Mouse (Mus musculus) neutrophil, adult 5-6 weeks (primary cell): ENCODE data around the gene Tuba1a. TPM values are rescaled to one million over a fixed set of nuclear protein-coding genes. Genes with fewer than 3 reads are reported as not detected.
A peak's percentile ranks its signal among the peaks of the same experiment; 100 is the strongest.
"Not testable (repeated sequence)": the region's sequence is repeated elsewhere in the genome, so short reads cannot be mapped to it uniquely, and the experiment has no call there.

Experiments
- ATAC-seq: fragments of 151-379, 151-347 bp; 2 replicates; pipeline ENCODE4 v1.8.0; 2017; ENCODE audit warnings: mild to moderate bottlenecking, moderate TSS enrichment; ENCODE audit not compliant: insufficient number of reproducible peaks, poor library complexity, low FRiP score, severe bottlenecking; ENCODE audit errors: extremely low read depth
- total RNA-seq: library from RNA; stranded (forward); fragments of 200-1000 nt; gene quantifications from 2 replicates; pipeline ENCODE4 v1.2.3, GENCODE M21; 2017

Tuba1a gene
- total RNA-seq, 1 experiment from 2014 or later: 92.1 TPM

DNA sequence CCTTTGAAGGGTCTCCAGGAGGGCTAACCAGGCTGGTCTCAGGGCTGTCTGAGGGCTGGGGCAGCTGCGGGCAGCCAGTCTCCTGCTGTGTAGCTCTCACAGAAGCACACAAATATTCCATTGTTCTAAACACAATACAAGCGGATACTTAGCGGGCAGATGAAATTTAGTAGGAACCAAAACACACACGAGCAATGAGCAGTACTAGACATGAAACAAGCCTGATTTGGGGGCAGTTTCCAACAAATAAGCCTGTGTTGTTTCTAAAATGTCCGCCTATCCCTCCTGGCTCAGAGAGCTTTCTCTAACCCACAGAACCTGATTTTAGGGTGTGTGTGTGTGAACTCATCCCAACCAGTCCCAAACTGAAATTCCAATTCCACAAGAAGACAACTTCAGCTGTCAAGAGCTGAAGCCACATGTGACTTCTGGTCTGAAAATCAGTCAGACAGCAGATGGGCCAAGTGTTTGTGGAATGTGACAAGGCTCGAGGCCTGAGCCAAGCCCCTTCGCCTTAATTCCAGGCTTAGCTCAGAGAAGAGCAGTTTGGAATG, 33.7 kb upstream of the Tuba1a start:
- no peak for ATAC-seq

DNA sequence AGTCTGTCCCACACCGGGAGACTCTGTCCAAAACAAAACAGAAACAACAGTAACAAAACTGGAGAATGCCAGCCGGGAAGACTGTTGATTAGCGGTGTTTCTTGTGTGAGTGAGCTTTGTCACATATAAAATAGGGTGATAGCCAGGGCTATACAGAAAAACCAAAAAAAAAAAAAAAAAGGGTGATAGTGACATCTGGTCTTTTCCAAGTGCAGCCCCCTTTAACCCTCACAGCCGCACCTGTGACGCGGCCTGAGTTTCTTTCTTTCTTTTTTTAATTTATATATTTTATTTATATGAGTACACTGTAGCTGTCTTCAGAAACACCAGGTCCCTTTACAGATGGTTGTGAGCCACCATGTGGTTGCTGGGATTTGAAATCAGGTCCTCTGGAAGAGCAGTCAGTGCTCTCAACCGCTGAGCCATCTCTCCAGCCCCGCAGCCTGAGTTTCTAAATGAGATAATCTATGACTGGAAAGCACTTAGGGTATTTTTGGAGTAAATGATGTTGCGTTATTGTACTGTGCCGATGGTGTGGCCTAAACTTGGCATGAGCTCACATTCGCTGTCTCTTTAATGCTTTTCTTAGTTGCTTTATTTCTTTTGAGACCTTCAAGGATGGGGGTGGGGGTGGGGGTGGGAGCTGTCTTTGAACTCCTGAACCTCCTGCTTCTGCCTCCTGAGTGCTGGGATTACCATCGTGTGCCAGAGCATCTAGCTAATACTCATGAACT, 32.6 kb upstream of the Tuba1a start:
- no peak for ATAC-seq

DNA sequence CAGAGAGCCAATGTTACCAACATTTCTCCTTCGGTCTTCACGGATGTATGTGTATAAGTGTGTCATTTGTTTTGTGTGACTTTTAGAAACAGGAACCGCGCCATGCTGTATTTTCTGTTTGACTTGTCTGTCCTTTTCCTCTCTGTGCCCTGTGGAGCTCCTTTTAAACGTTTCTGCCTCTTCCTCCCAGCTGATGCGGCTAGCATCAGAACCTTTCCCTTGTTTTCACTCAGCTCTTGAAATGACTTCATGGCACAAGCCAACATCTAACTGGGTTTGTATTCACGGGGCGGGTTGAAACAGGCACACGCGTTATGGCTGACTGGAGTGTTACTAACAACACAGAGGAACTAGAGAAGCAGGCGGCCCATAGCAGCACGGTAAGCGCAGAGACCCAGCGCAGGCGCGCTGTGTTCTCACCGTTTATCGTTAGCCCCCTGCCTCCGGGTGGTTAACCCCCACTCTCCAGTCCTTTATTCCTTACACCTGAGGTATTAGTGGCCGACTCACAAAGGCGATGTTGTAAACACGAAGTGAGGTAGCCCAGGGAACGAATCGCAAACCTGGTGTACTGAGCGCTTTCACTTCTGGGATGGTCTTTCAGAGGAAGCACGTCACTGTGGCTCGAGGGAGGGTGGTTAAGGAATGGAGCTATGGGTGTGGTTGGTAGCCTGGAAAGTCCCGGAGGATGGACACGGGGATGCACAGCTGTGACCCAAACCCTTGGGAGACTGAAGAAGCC, 31.9 kb upstream of the Tuba1a start:
- ATAC-seq: peak; percentile 81

DNA sequence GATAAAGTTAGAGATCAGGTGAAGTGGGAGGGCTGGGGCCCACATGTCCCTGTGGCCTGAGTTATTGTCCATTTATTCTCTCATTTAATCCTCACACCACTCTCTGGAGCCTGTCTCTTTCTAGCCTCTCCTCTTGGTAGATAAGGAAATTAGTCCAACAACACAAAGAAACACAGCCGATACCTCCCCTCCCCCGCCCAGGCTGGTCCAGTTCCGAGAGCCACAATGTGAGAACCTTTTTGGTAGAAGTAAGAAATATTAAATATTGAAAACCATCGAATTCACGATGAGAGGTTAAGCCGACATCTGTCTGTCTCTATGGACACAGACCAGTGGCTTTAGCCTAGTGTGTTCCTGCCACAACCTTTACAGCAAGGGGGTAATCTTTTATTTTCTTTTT, 31.2 kb upstream of the Tuba1a start:
- no peak for ATAC-seq

DNA sequence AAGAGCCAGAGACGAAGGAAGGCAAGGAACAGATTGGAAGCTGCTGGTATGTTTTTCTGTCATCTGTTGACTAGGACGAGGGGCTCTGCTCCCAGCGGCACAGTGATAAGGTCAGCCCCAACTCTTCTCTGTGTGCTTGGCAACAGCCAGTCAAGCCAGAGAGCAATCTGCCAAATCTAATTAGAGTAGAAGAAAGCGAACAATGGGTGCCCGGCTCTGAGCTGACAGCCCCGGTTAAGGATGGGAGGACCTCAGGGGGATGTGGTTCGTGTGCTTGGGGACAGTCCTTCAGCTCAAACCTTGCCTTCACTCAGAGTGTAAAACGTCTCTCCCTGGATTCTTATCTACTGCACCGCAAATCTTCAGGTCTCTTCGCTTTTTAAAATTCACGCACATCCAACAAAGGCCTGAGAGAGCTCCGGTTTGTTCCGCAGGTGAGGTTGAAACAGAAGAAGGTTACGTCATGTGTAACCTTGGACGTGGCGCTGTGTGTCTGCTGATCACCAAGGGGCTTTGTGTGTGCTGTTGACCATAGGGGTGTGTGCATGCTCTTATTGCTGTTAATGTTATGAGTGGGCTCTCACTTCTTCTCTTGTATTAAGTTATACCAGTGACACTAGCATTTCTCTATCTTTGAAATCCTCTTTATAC, 30.1 kb upstream of the Tuba1a start:
- ATAC-seq: no peak

DNA sequence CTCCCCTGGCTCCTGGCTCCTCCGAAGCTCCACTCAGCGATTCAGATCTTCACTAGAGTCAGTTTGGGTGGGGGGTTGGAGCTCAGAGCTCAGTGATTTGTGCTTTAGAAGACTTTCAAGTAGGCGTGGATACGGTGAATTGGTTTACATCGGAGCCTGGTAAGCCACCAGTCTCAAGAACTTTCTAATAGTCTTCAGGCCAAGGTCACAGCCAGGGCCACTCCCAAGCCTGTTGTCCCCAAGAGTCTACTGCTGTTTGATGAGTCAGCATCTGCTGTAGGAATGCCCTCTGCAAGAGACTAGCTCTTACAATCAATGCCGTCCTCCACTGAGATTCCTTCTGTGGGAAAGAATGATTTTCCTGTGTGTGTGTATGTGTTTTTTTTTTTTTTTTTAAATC, 28.6 kb upstream of the Tuba1a start:
- no peak for ATAC-seq

DNA sequence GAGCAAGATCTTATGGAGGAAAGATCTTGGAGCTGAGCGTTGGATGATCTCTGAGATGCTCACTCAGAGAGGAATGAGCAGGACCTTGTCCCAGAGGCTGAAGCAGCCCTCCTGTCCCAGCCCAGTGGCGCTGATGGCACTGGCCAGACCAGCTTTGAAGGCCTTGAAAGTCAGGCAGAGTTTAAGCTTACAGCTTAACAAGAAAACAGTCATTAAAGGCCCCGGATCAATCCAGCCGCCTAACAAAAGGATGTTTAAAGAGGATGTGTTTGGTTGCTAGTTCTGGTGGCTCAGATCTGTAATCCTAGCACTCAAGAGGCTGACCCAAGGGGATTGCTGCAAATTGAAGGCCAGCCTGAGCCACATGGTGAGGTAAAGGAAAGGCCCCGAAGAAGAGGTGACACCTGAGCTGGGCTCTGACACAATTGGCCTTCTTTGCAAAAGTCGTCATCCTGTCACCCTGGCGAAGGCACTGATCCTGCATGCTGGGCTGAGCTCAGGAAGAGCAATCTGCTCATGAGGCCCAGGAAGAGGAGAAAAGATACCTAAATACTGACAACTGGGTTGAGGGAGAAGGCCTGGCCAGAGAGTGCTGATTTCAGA, 26.6 kb upstream of the Tuba1a start:
- no peak for ATAC-seq

DNA sequence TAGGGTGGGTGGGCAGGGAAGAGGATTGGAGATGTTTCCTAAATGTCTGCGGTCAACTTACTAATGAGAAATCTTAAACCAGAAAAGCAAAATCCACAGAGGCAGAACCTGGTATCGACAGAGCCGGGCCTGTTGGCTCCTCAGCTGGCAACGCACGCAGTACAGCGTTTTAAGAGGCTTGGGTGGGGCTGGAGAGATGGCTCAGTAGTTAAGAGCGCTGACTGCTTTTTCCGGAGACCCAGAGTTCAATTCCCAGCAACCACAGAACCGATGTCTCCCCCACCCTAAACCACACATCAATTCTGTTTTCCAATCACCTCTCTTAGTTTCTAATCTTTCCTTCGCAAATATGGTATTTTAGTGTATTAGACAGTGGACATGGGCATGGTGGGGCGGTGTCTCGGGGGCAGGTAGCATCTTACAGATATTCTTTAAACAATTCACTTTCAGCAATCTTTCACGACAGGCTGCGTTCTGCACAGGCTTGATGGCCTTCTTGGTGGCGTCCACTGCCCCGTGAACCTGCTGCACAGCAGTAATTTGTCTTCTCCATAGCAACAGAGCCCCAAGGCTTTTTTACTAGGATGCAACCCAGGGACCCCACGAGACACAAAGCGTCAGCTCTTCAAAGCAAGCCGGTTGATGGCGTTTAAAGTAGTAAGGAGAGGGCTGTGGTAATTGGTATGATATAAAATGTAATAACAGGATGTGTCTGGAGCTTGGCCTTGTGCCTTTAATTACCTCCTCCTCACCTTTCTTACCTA, 25.1 kb upstream of the Tuba1a start:
- no peak for ATAC-seq

DNA sequence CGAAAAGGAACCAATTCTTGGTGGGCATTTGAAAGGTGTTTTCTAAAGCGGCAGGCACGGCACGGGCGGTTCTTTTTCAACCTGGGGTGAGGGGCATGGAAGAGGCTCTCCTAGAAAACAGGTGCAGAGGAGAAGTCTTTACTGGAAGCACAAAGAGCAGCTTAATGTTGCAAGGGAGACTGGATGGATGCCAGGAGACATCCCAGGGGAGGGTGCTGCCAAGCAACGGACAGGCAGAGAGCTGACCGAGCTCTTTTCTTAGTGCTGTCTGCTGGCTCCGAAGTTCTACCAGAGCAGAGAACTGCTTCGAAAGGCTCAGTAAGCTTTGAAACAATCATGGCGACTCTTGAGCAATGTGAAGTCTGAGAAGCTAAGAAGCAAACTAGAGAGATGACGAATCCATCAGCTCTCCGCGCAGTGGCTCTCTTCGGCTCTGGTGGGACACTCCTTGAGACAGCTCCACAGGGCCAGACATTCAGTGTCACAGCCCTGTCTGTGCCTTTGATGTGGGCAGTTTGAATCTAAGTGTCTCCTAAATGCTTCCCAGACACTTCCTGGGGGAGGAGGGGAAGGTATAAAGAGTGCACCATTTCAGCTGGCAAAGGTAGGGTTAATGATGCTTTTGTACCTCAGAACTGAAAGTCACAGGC, 24.4 kb upstream of the Tuba1a start:
- no peak for ATAC-seq

DNA sequence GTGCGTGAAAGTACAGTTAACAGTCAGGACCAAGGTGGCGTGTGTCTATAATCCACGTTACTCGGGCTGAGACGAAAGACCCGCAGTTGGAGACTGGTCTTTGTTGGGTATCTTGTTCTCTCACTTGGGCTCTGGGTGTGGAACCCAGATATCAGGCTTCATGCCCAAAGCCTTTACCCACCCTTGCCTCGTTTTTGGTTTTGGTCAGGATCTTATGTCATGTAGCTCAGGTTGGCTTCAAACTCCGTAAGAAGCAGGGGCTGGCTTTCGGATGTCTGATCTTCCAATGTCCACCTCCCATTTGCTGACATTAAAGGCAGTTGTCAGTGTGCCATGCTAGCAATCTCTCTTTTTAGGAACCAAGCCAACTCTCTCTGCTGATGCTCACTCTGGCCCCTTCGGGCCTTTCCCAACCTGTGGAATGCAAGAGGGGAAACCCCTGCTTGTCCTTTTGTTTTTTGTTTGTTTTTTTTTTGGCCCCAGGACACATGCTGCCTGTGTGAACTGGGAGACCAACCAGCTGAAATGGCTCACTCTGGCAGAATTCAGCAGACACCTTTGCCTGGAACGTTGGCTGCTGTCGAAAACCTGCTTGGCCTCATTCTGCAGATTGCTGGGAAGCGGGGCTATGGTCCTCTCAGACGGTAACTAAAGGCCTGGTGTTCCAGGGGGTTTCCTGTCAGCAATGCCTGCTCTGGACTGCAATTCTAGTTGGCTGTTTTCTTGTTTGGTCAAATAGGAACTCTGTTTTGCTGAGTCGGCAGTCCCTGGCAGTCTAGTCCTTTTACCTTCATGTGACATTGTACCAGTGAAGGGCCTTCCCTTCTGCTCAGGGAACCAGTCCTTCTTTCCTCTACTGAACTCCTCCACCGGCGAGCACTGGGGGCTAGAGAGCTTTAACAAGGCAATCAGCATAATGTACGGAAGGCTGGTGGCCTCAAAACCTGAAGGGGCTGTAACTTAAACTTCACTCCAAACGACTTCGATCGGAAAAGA, 23.6 kb upstream of the Tuba1a start:
- ATAC-seq: no peak

DNA sequence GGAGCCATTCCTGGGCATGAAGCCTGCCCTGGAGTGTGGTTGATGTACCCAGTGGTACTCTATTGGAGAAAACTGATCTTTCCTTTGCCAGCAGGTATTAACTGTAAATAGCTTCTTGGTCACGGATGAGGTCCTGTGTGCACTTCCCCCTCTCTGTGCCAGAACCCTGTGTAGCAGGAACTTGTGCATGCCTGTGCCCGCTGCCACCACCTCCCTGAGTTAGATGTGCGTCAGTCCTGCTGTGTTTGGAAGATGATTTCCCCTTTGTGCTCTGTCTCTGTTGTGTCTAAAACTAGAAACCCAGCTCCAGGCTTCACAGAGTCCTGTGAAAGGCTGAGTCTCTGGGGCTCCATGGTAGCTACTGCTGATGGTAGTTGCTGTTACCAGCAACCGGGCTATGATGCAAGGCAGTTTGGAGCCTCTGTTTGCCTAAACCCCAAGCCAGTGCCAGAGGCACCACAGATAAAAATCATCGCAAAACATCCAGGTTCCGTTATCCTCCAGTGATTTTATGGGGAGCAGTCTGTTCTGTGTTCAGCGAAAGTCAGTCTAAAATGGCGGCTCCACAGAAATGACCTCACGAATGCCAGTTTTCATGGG, 19.6 kb upstream of the Tuba1a start:
- ATAC-seq: 0 out of 2 replicates have a peak, but pooled peaks have one; percentile 39

DNA sequence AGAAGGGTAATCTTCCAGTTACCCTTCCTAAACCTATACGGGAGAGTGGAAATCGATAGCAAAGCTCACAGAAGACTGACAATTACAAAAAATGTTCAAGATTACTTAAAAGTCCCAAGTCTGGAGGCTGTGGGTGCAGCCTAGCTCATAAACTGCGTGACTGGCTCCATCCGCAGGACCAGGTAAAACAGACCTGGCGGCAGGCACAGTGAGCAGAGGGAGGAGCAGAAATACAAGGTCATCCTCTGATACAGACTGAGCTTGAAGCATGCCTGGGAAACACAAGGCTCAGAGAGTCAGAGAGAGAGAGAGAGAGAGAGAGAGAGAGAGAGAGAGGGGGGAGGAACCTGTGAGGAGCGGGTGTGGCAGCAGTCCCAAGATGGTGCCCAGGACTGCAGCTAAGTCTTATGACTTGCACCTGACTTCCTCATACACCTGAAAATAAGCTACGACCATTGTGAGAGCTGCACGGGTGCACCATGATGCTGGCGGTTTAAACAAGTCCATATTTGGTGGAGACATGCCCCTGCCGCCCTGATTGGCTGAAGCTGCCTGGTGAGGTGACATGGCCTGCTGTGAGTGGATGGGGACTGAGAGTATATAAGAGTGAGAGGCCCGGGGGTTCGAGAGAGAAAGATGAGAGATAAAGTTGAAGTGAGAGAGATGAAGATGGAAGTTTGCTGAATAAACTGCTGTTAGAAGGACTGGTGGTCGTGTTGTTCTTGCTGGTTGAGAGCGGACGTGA, 18.2 kb upstream of the Tuba1a start:
- not testable (repeated sequence) for ATAC-seq

DNA sequence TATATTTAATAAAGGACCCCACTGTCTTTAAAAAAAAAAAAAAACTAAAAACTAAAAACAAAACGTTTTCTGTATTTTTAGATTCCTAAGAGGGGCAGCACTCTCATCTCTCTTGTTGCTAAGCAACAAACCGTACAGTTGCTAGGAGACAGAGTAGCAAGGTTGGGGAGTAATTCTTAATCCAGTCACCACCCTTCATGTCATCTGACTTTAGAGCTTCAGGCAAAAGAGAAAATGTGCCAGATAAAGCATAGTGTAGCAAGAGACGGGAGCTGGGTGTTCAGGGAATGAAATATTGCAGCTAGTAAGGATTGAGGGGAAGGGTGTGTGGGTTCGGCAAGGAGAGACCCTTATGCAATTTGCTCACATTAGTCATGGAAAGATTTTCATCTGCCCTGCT, 17.6 kb upstream of the Tuba1a start:
- ATAC-seq: no peak

DNA sequence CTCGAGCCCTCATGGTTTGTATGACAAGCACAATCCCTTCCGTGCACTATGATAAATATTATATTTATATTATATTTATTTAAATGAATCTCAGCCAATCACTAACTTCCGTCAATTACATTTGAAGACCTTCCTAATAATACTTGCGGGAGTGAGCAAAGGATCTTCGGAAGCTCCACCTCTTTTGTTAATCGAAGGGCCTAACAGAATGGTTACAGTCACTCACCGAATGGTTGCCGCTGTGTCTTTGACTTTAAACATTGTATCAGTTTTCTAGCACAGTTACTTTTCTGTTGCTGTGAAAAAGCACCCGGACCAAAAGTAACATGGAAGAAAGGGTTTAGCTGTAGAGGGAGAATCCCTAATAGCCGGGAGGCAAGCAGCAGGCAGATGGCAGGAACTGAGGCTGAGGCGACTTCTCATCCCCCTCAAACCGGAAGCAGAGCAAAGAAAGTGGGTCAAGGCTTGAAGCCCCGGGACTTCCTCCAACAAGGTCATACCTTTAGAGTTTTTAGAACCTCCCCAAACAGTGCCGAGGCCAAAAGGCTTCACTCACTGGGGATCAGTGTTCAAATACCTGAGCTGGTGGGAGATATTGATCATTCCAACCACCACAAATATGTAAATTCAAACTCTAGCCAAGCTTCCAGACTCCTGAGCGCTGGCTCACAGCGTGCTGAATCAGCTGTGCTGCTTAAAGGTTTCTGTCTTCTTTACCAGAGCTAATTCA, 16.0 kb upstream of the Tuba1a start:
- no peak for ATAC-seq

DNA sequence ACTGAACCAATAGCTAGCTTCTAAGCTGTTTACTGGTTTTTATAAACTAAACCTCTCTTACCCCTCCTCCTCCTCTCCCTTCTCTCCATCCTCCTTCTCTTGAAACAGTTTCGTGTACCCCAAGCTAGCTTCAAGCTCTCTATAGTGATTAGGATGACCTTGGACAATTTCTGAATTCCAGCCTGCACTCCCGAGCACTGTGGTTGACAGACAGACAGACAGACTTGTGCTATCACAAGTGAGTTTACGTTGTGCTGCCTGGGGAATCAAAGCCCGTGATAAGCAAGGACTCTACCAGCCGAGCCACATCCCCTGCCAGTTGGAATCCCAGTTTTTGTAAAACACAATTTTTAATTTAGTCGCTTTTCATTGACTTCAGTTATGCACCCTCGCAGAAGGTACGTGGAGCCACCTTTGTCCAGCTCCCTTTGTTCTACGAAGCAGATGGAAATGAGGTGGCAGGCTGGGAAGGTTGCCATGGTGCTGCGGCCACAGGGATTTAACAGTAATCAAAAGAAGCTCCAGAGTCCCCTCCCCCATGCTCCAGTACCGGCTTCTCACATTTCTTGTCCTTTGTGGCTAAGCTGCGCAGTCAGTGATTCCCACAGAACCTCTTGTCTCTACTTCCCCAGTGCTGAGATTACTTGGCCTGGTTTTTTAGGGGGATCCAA, 15.3 kb upstream of the Tuba1a start:
- no peak for ATAC-seq
